Mouse (Mus musculus) brain, adult 10 weeks (tissue): ENCODE results near the gene Otud1. TPM values are rescaled to one million over a fixed set of nuclear protein-coding genes. Genes with fewer than 3 reads are reported as not detected.

ENCODE experiments used
- polyA plus RNA-seq: library from polyadenylated mRNA; stranded (reverse); fragments of 350-450 nt; fragmentation: Illumina TruSeq; extraction: RNeasy Lipid Tissue Mini Kit (QIAGEN cat#74804); gene quantifications from one replicate; pipeline ENCODE4 v1.2.3, GENCODE M21; 2015; ENCODE audit warnings: low read depth, low replicate concordance

Gene Otud1
- 17.0 TPM for polyA plus RNA-seq

DNA sequence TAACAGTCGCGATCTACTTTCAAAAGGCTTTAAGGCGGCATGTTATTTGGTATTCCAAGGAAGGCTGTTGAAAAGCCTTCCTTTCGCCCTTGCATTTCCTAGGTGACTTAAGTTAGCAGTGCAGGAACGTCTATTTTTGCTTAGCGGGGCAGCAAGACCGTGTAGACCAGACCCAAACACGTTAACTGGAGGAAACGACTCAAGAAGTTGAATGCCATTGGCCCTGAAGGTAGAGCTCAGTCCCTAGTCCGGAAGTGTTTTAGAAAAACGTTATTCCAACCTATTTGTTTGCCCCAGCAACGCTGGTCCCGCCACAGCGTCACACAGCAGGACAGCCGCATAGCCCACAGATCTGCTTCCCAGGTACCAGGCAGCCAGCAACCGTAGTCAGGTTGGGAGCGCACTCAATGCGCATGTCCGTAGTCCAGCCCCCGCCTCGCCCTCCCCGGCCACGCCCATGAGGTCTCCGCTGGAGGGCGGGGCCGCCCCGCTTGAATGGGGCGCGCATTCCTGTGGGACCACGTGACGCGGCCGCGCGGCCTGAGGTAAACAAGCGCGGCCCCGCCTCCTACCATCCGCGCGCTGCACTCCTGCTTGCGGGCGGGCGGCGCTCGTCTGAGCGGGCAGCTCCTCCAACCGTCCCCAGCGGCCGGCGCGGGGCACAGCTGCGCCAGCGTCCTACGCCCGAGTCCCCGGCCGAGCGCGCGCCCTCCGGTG is at the start of gene Otud1:
Gene Otud1 (plus strand): TSS at position 595 of the 717 bp plus-strand sequence.

Other genes with a start within 250 kb of the Otud1 start
- not detected for gene Ptf1a, start 212.1 kb upstream of the Otud1 start, polyA plus RNA-seq
- gene 4921504E06Rik, start 103.8 kb upstream of the Otud1 start, polyA plus RNA-seq: not detected